9 mouse cellular contexts compared by ENCODE assay signal in genomic region chr1:133397483-133398237, GRCm38 (mm10). TPM values are rescaled to one million over a fixed set of nuclear protein-coding genes. Genes with fewer than 3 reads are reported as not detected.
DNase-seq lines count a peak whose midpoint lies in the region; ATAC-seq lines count a peak whose summit lies in the region.
"Had no signal": no experiment of that assay in that cellular context is flagged by ENCODE, and none has a peak within 500 bp of the region (broad histone marks: within the 10 kb centered on the region; RNA-seq: fewer than 3 reads in every experiment).

No protein-coding gene starts in this region.

- peaks cover 37% of the 10 kb centered on the region for H3K4me1 ChIP-seq in forebrain, embryonic 12.5 days
- H3K4me1 ChIP-seq in hindbrain, embryonic 16.5 days (ENCODE audit: control insufficient read depth, insufficient read depth, low read depth, low read length) = peaks cover 11% of the 10 kb centered on the region

- DNase-seq in cerebellum, postnatal 10 days = peak; percentile 49 to 63
- DNase-seq in cerebellum, postnatal 36 days = no peak
- peak; percentile 43 for DNase-seq in lung, postnatal 25 days (ENCODE audit: low spot score)
- DNase-seq in urinary bladder, postnatal 4 days (ENCODE audit: low spot score in 2 of 2) = no peak
- DNase-seq in adrenal gland, postnatal 4 days (ENCODE audit: low spot score in 2 of 2) = no peak

- ATAC-seq in forebrain, embryonic 12.5 days (ENCODE audit: low FRiP score) = peak; percentile 74
- ATAC-seq in hindbrain, embryonic 16.5 days = peak; percentile 43; the same call in 1 of the 2 replicates
- ATAC-seq in inflammation-experienced regulatory T-cells, adult 6 months = no peak

- H3K4me2 ChIP-seq in forebrain, embryonic 12.5 days = peak overlapping the region; percentile 32
- peak overlapping the region; percentile 37 for H3K4me2 ChIP-seq in hindbrain, embryonic 16.5 days (ENCODE audit: low read length)

- peak overlapping the region; percentile 76 for H3K27ac ChIP-seq in forebrain, embryonic 12.5 days
- peak overlapping the region; percentile 78 for H3K27ac ChIP-seq in hindbrain, embryonic 16.5 days (ENCODE audit: low read depth, low read length)

- H3K9ac ChIP-seq in forebrain, embryonic 12.5 days = peak overlapping the region; percentile 42
- peak overlapping the region; percentile 35 for H3K9ac ChIP-seq in hindbrain, embryonic 16.5 days (ENCODE audit: low read depth, low read length)

- no peaks in the 10 kb centered on the region for H3K9me3 ChIP-seq in forebrain, embryonic 12.5 days
- H3K9me3 ChIP-seq in hindbrain, embryonic 16.5 days (ENCODE audit: control insufficient read depth, low read length) = no peaks in the 10 kb centered on the region

- H3K27me3 ChIP-seq in forebrain, embryonic 12.5 days = peaks cover 44% of the 10 kb centered on the region
- H3K27me3 ChIP-seq in hindbrain, embryonic 16.5 days (replicated peaks; ENCODE audit: control insufficient read depth, insufficient read depth, low read length) = no peaks in the 10 kb centered on the region

- WGBS in forebrain, embryonic 12.5 days = 3% methylated on average over 17 of the region's 17 CpGs
- 4% methylated on average over 17 of the region's 17 CpGs for WGBS in hindbrain, embryonic 16.5 days

- H3K4me3 ChIP-seq in forebrain, embryonic 12.5 days (replicated peaks) = no peak overlapping the region
- no peak overlapping the region for H3K4me3 ChIP-seq in hindbrain, embryonic 16.5 days (ENCODE audit: low read length)
- H3K4me3 ChIP-seq: erythroblast, embryonic 14.5 days had no signal

- peaks cover 4% of the 10 kb centered on the region for H3K36me3 ChIP-seq in forebrain, embryonic 12.5 days (replicated peaks)
- no peaks in the 10 kb centered on the region for H3K36me3 ChIP-seq in hindbrain, embryonic 16.5 days (ENCODE audit: control insufficient read depth, insufficient read depth, low read length)

RNA-seq across cellular contexts. Expression of gene Sox13, which starts 26.5 kb away (rescaled TPM):
- 13.1 and 13.3 TPM in 2 replicates for polyA plus RNA-seq in forebrain, embryonic 12.5 days (2016; fragmentation: Nextera tagmentation; extraction: Ambion mirVana)
- 2.9 and 5.1 TPM in 2 replicates for polyA plus RNA-seq in hindbrain, embryonic 16.5 days (2015; fragmentation: Nextera tagmentation; extraction: Ambion mirVana)
- not detected for polyA plus RNA-seq in inflammation-experienced regulatory T-cells, adult 6 months (2017; shearing (Covaris generic))
- 10 to 100 TPM; 26.0 to 35.2 TPM for total RNA-seq in adrenal gland, postnatal 4 days (2021)

RNA-seq across cellular contexts. Expression of gene Etnk2, which starts 34.3 kb away (rescaled TPM):
- polyA plus RNA-seq in forebrain, embryonic 12.5 days (2016; fragmentation: Nextera tagmentation; extraction: Ambion mirVana) = 2.5 and 2.6 TPM in 2 replicates
- 25.7 and 29.5 TPM in 2 replicates for polyA plus RNA-seq in hindbrain, embryonic 16.5 days (2015; fragmentation: Nextera tagmentation; extraction: Ambion mirVana)
- not detected for polyA plus RNA-seq in inflammation-experienced regulatory T-cells, adult 6 months (2017; shearing (Covaris generic))
- 10 to 100 TPM in 1 of 2 experiments, 1 to 10 TPM in 1; 8.1 to 12.1 TPM for total RNA-seq in adrenal gland, postnatal 4 days (2021)
- polyA plus RNA-seq: erythroblast, embryonic 14.5 days had no signal

RNA-seq across cellular contexts. Expression of gene Ren1, which starts 47.4 kb away (rescaled TPM):
- not detected in 2 replicates for polyA plus RNA-seq in forebrain, embryonic 12.5 days (2016; fragmentation: Nextera tagmentation; extraction: Ambion mirVana)
- polyA plus RNA-seq in hindbrain, embryonic 16.5 days (2015; fragmentation: Nextera tagmentation; extraction: Ambion mirVana) = 6.6 and 7.8 TPM in 2 replicates
- not detected for polyA plus RNA-seq in inflammation-experienced regulatory T-cells, adult 6 months (2017; shearing (Covaris generic))
- total RNA-seq in adrenal gland, postnatal 4 days (2021) = 10 to 100 TPM in 1 of 2 experiments, 1 to 10 TPM in 1; 2.0 to 17.3 TPM
- polyA plus RNA-seq: erythroblast, embryonic 14.5 days had no signal

Comparison
In these comparisons a context has a peak if more than half of its experiments do, and no peak if none do; other contexts are left out.
1. DNase-seq: peak in cerebellum, postnatal 10 days (2 of 2) and lung, postnatal 25 days (single experiment); none in cerebellum, postnatal 36 days (0 of 2), urinary bladder, postnatal 4 days (0 of 2) and adrenal gland, postnatal 4 days (0 of 2).